Mouse (Mus musculus) mesoderm, embryonic 11.5 days (tissue): ENCODE measurements at regions not wholly inside any gene's neighbourhood (a gene's known extent, or its start where the extent isn't known, plus 50 kb on each side); places are given as distances from the start of the nearest gene placed in this dataset.

Experiments
- DNase-seq: peaks from one replicate; pipeline ENCODE4 v3.0.0-alpha.2; 2012; ENCODE audit warnings: low read depth, low spot score

GRCm38 (mm10) chr7:133234326-133234725 lies 110.2 kb upstream of the Ctbp2 start:
- DNase-seq: no peak

- no peak for DNase-seq
These were observed 108.8 kb upstream of the Ctbp2 start for GRCm38 (mm10) chr7:133232889-133233441.

- DNase-seq: no peak
These were observed 106.7 kb upstream of the Ctbp2 start for GRCm38 (mm10) chr7:133230806-133231205.

DNA sequence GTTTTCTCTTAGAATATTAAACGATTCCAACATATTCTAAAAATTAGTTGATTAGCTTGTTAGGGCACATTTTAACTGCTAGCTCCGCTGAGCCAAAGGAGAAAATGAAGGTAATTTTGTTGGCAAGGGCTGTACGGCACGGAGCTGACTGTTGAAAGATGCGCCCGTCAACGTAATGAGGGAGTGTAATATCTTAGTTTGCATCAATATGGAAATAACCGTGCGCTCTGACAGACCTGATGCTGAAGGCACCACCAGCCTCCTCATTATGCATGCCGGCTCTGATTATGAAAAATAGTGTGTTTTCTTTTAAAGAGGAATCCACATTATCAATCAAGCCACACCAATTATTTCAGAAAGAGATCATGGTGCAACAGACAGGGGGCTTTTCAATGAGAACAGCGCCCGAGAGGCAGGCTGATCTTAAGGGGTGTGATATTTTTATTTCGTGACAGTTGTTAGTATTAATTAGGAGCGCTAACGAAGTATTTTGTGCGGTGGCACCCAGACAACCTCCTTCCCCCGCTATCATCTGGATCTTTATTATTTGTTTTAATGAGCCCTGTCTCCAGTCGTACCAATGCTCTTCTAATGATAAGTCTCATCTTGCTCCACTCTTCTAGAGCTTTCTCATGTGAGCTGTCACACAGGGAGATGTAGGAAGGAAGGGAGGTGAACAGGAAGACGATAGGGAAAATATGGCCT lies 99.9 kb upstream of the Ctbp2 start:
- DNase-seq: no peak

GRCm38 (mm10) chr7:133212328-133212727 lies 88.2 kb upstream of the Ctbp2 start:
- DNase-seq: no peak

DNA sequence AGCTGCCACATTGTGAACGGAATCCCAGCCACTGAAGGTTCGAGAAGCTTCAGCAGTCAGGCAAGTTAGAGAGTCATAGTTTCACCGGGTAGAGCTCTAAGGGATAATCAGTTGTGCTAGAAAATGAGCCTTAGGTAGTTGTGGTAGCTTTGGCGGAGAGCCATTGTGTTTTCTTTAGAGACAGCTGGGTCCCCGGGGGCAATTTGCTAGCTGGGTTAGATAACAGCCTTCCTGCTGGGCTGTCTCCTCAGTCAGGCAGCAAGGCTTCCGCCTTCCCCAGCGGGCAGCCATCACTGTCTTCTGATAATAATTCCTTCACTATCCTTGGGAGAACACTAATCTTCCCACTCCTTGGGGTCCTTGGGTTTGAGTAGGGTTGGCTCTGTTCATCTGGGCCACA lies 81.5 kb upstream of the Ctbp2 start:
- DNase-seq: no peak

DNA sequence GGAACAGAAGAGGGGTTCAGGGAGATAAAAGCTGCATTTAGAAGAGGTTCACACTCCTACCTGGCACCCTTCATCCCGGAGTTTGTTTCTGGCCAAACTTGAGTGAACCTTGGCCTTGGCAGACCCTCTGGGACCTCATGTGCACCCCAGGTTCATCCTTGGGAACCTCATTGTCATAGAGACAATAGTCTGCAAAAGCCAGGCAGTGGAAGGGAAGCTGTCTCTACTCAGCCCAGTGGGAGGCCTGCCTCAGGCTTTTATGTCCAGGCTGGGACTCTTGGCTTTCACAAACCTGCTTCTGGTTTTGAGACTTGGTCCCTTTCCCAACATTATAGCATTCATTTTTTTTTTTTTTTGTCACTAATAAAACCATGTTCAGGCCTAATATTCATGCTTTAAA lies 80.3 kb upstream of the Ctbp2 start:
- no peak for DNase-seq

DNA sequence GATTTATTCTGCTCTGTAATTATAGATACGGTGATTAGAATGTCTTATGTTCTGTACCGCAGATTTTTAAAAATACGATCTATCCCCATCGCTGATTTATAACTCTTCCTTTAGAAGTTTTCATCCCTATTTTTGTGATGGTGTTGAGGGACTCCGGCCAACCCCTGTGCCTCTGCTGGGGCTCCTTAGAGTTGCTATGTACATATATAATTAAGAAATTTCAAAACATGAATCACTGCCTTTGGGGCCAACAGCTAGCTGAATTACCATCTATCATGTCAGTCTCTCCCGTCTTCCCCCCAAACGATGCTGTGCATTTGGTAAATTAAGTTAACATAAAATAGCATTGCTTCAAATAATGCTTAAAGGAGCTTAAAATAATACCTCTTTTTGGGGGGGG lies 79.8 kb upstream of the Ctbp2 start:
- DNase-seq: no peak

DNA sequence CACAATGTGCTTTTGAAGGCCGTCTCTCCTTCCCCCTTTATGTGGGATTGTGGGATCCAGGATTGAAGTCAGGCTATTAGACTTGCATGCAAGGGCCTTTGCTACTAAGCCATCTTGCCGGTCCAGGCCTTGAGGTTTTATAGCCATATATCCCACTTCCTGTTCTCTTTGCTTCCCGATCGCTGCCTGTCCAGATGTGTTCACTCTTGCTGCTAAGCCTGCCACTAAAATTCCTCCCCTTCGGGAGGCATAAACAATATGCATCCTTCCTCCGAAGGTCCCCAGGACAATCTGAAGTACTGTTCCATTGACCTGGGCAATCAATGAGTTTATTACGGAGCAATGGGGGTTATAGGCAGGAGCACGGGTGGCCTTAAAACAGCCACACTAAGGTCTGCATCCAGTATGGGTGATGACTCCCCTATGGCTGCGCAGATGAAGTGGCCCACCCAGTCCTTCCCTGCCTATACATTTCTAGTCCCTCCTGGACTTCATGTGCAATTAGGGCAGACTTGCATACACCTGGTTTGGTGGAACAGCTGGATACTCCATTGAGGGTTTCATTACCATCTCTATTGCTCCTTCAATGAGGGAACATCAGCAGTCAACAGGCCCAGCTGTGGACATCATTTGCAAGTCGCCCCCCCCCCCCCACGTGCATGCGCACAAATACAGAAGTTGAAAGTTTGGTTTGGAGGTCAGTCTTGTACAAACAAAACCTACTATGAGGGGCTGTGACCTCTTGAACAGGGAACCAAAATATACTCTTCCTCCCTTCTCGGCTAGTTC lies 78.1 kb upstream of the Ctbp2 start:
- no peak for DNase-seq

GRCm38 (mm10) chr7:133199046-133199445 lies 74.9 kb upstream of the Ctbp2 start:
- DNase-seq: no peak

DNA sequence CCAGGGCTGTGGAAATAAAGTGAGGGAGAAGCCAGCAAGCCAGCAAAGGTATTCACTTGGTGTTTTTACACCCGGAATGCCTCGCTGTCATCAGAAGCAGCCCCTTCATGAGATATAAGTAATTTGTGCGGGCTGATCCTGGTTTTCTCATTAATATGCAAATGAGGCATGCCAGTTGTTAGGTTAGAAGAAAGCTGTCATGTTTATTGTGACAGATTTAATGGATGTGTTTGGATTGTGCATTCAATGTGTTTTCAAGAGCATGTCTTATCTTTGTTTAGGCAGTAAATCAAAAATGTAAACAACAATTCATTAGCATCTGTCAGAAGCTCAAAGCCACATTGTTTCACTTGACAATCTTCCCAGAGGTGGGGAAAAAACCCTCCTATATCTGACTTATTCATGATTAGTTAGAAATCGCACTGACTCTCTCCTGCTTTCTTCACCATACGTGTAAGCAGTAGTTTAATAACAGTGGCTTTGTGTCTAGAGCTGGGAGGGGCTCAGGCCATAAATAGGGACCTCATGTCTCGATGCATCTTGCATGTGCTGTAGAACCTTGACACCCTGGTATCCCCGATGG lies 65.8 kb upstream of the Ctbp2 start:
- no peak for DNase-seq

DNA sequence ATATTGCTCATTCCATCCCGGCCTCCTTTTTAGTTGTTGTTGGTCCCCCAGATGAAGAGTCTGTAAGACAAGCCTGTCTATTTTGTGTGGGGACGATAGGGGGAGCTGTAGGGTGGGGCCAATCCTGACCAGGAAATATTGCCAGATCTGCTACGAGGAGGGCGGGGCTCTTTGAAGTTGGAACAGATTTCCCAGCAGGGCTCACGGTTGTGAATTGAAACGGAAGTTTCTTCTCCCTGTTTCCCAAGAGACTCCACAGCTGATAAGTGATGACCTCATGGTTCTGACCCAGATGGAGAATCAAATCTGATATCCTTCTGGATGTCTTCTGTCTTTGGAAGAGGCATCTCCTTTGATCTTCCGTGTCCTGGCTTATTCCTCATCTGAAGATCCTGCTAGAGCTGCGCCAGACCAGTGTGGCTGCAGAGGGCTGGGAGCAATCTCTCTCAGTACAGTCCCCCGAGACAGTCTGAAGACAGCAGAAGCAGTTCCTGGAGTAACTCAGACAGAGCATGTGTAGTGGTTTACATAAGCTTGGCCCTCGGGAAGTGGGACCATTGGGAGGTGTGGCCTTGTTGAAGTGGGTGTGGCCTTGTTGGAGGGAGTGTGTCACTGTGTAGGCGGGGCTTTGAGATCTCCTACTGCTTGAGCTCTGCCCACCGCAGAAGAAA lies 61.9 kb upstream of the Ctbp2 start:
- DNase-seq: peak; percentile 68

GRCm38 (mm10) chr7:133184905-133185594 lies 60.9 kb upstream of the Ctbp2 start:
- no peak for DNase-seq

DNA sequence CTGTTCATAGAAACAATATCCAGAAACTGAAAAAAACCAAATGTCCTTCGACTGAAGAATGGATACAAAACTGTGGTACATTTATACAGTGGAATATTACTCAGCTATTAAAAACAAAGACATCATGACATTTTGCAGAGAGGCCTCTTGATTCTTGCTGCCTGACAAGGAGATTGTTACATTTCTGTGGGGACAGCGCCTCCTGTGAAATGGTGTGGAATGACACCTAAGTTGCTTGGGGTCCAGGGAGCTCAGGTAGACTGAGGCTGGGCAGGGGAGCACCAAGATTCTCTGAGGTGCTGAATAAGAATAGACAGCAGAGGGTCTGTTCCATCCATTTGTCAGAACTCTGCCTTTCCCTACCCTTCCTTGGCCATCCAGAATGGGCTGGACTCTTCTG lies 57.2 kb upstream of the Ctbp2 start:
- no peak for DNase-seq

GRCm38 (mm10) chr7:133177179-133177575 lies 53.0 kb upstream of the Ctbp2 start:
- DNase-seq: no peak

DNA sequence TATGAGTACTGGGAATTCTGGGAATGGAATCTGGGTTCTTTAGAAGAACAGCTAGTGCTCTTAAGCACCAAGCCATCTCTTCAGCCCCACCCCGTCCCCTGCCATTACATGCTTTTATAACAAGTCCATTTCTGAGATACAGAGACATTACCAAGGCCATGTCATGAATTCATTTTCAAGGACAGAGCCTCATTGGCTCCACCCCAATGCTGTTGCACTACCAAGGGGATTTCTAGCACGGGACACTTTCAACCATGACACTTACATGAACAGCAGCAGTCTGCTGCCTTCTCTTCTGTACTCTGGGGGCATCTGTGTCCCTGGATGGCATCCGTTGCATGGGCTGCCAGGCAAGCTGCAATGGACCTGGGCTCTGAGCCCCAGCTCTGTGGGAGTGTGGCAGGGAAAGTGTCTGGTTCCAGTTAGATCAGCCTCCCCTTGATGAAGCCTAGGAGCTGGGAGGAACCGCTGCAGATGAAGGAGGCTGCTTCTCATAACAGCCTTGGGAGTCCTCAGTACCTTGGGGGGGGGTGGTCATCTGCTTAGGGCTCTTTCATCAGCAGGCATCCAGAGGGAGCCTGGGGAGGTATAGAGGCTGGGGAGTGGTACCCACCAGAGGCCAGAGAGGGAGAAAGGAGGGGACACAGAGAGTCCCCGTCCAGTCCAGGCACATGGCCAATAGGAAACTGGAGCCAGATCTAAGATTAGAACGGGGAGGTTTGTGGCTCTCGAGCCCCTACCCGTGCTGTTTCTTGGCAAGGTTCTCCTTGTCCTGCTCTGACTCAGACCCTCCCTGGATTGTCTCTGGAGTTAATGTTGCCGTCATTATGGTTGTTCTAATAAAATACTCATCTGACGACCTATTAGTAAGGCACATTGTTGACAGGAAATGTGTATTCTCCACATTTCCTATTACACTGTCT lies 52.4 kb upstream of the Ctbp2 start:
- DNase-seq: no peak
